ENCODE assay signal across 8 mouse cellular contexts in genomic region chr5:43354351-43354942, GRCm38 (mm10).
DNase-seq lines count a peak whose midpoint lies in the region; ATAC-seq lines count a peak whose summit lies in the region.

No protein-coding gene starts in this region.

- peak overlapping the region; percentile 75 for H3K9ac ChIP-seq in heart, embryonic 13.5 days
- H3K9ac ChIP-seq in intestine, embryonic 15.5 days, result no peak overlapping the region

- no peak for ATAC-seq in heart, embryonic 13.5 days (ENCODE audit: extremely low read depth, insufficient number of reproducible peaks, low FRiP score, low TSS enrichment)
- peak; percentile 2; the same call in 1 of the 2 replicates for ATAC-seq in intestine, embryonic 15.5 days

- no peaks in the 10 kb centered on the region for H3K9me3 ChIP-seq in heart, embryonic 13.5 days
- 0 out of 2 replicates have a peak, but pooled peaks cover 2% of the 10 kb centered on the region for H3K9me3 ChIP-seq in embryonic facial prominence, embryonic 10.5 days
- H3K9me3 ChIP-seq in intestine, embryonic 15.5 days, result no peaks in the 10 kb centered on the region

- H3K27ac ChIP-seq in heart, embryonic 13.5 days (replicated peaks), result peak overlapping the region; percentile 89
- peak overlapping the region; percentile 86 for H3K27ac ChIP-seq in embryonic facial prominence, embryonic 10.5 days (replicated peaks)
- peak overlapping the region; percentile 57; the same call in 1 of the 2 replicates for H3K27ac ChIP-seq in intestine, embryonic 15.5 days

- peaks cover 29% of the 10 kb centered on the region for H3K4me1 ChIP-seq in heart, embryonic 13.5 days
- H3K4me1 ChIP-seq in embryonic facial prominence, embryonic 10.5 days, result peaks cover 15% of the 10 kb centered on the region
- H3K4me1 ChIP-seq in intestine, embryonic 15.5 days (replicated peaks), result peaks cover 7% of the 10 kb centered on the region

- no peaks in the 10 kb centered on the region for H3K27me3 ChIP-seq in heart, embryonic 13.5 days (replicated peaks)
- H3K27me3 ChIP-seq in embryonic facial prominence, embryonic 10.5 days (replicated peaks; ENCODE audit: low read depth, poor library complexity, severe bottlenecking), result no peaks in the 10 kb centered on the region
- no peaks in the 10 kb centered on the region for H3K27me3 ChIP-seq in intestine, embryonic 15.5 days (replicated peaks)

- H3K4me3 ChIP-seq in heart, embryonic 13.5 days, result peak overlapping the region; percentile 52
- peak overlapping the region; percentile 60 for H3K4me3 ChIP-seq in embryonic facial prominence, embryonic 10.5 days
- peak overlapping the region; percentile 33 for H3K4me3 ChIP-seq in intestine, embryonic 15.5 days (replicated peaks)

- WGBS in heart, embryonic 13.5 days, result 26% methylated on average over 14 of the region's 14 CpGs
- 45% methylated on average over 14 of the region's 14 CpGs for WGBS in embryonic facial prominence, embryonic 10.5 days
- 36% methylated on average over 14 of the region's 14 CpGs for WGBS in intestine, embryonic 15.5 days

- no peak for DNase-seq in heart, adult 9 months (ENCODE audit: low spot score in 2 of 2)
- peak; percentile 12 for DNase-seq in embryonic facial prominence, embryonic 10.5 days (ENCODE audit: low spot score)
- DNase-seq in lung, postnatal 25 days (ENCODE audit: low spot score), result peak; percentile 11
- peak; percentile 13 for DNase-seq in yolk sac, embryonic 10.5 days (ENCODE audit: low spot score)
- no peak for DNase-seq in left cerebral cortex, adult 8-10 months (ENCODE audit: low spot score in 2 of 2)
- no peak for DNase-seq in spleen, postnatal 10 days (ENCODE audit: low spot score in 2 of 2)

- peak overlapping the region; percentile 72 for H3K4me2 ChIP-seq in heart, embryonic 13.5 days
- H3K4me2 ChIP-seq in intestine, embryonic 15.5 days (replicated peaks), result peak overlapping the region; percentile 68

- H3K36me3 ChIP-seq in heart, embryonic 13.5 days, result no peaks in the 10 kb centered on the region
- no peaks in the 10 kb centered on the region for H3K36me3 ChIP-seq in embryonic facial prominence, embryonic 10.5 days (replicated peaks)
- H3K36me3 ChIP-seq in intestine, embryonic 15.5 days, result no peaks in the 10 kb centered on the region

Comparison
In these comparisons a context has a peak if more than half of its experiments do, and no peak if none do; other contexts are left out.
1. DNase-seq: peak in embryonic facial prominence, embryonic 10.5 days (single experiment), lung, postnatal 25 days (single experiment) and yolk sac, embryonic 10.5 days (single experiment); none in heart, adult 9 months (0 of 2), left cerebral cortex, adult 8-10 months (0 of 2) and spleen, postnatal 10 days (0 of 2).
2. Peak in every context shown above with its lines, with median percentiles within 50 percentile points of each other: H3K27ac ChIP-seq and H3K4me3 ChIP-seq.